Mouse (Mus musculus): Measurements from ENCODE around the gene Akap13.

Gene Akap13

GRCm38 (mm10) chr7:75620395-75620960, 165.1 kb downstream of the Akap13 start:
- in situ Hi-C loops (cut with MboI; ENCODE audit: low sequenced_read_pairs): no loop called here

- in situ Hi-C loops (cut with MboI; ENCODE audit: low sequenced_read_pairs): no loop called here
Measured at GRCm38 (mm10) chr7:75620976-75621375, 165.6 kb downstream of the Akap13 start.

GRCm38 (mm10) chr7:75627831-75628230, 172.5 kb downstream of the Akap13 start:
- in situ Hi-C loops (cut with MboI; ENCODE audit: low sequenced_read_pairs): no loop called here

GRCm38 (mm10) chr7:75629669-75630068, 174.3 kb downstream of the Akap13 start:
- in situ Hi-C loops (cut with MboI; ENCODE audit: low sequenced_read_pairs): no loop called here

- in situ Hi-C loops (cut with MboI; ENCODE audit: low sequenced_read_pairs): no loop called here
Measured at GRCm38 (mm10) chr7:75632941-75633340, 177.6 kb downstream of the Akap13 start.

- in situ Hi-C loops (cut with MboI; ENCODE audit: low sequenced_read_pairs): no loop called here
Measured at GRCm38 (mm10) chr7:75633393-75633792, 178.1 kb downstream of the Akap13 start.

- in situ Hi-C loops (cut with MboI; ENCODE audit: low sequenced_read_pairs): no loop called here
Measured at GRCm38 (mm10) chr7:75633807-75634526, 178.6 kb downstream of the Akap13 start.

- in situ Hi-C loops (cut with MboI; ENCODE audit: low sequenced_read_pairs): no loop called here
Measured at GRCm38 (mm10) chr7:75638769-75639168, 183.4 kb downstream of the Akap13 start.

- in situ Hi-C loops (cut with MboI; ENCODE audit: low sequenced_read_pairs): no loop called here
Measured at GRCm38 (mm10) chr7:75639541-75639940, 184.2 kb downstream of the Akap13 start.

GRCm38 (mm10) chr7:75640074-75640473, 184.7 kb downstream of the Akap13 start:
- in situ Hi-C loops (cut with MboI; ENCODE audit: low sequenced_read_pairs): no loop called here

- in situ Hi-C loops (cut with MboI; ENCODE audit: low sequenced_read_pairs): no loop called here
Measured at GRCm38 (mm10) chr7:75640671-75641070, 185.3 kb downstream of the Akap13 start.

- in situ Hi-C loops (cut with MboI; ENCODE audit: low sequenced_read_pairs): no loop called here
Measured at GRCm38 (mm10) chr7:75641415-75642177, 186.3 kb downstream of the Akap13 start.

- in situ Hi-C loops (cut with MboI; ENCODE audit: low sequenced_read_pairs): no loop called here
Measured at GRCm38 (mm10) chr7:75642178-75642777, 186.9 kb downstream of the Akap13 start.

- in situ Hi-C loops (cut with MboI; ENCODE audit: low sequenced_read_pairs): no loop called here
Measured at GRCm38 (mm10) chr7:75642846-75643563, 187.7 kb downstream of the Akap13 start.

- in situ Hi-C loops (cut with MboI; ENCODE audit: low sequenced_read_pairs): no loop called here
Measured at GRCm38 (mm10) chr7:75643986-75644385, 188.7 kb downstream of the Akap13 start.

- in situ Hi-C loops (cut with MboI; ENCODE audit: low sequenced_read_pairs): no loop called here
Measured at GRCm38 (mm10) chr7:75644585-75644984, 189.3 kb downstream of the Akap13 start.

- in situ Hi-C loops (cut with MboI; ENCODE audit: low sequenced_read_pairs): no loop called here
Measured at GRCm38 (mm10) chr7:75645156-75645933, 190.0 kb downstream of the Akap13 start.

- in situ Hi-C loops (cut with MboI; ENCODE audit: low sequenced_read_pairs): no loop called here
Measured at GRCm38 (mm10) chr7:75648051-75648450, 192.7 kb downstream of the Akap13 start.

- in situ Hi-C loops (cut with MboI; ENCODE audit: low sequenced_read_pairs): no loop called here
Measured at GRCm38 (mm10) chr7:75648961-75649360, 193.6 kb downstream of the Akap13 start.

GRCm38 (mm10) chr7:75649966-75650365, 194.6 kb downstream of the Akap13 start:
- in situ Hi-C loops (cut with MboI; ENCODE audit: low sequenced_read_pairs): no loop called here
